Mouse (Mus musculus): ENCODE results near the gene Slfn9. TPM values are rescaled to one million over a fixed set of nuclear protein-coding genes. Genes with fewer than 3 reads are reported as not detected.
"Not testable (repeated sequence)": the region's sequence is repeated elsewhere in the genome, so short reads cannot be mapped to it uniquely, and the experiment has no call there.

Slfn9 gene
- total RNA-seq (2021) = 1 to 10 TPM; 2.9 to 4.0 TPM
- long read RNA-seq, experiment 1, partial matches to known transcripts = 1 of 1 reads
- long read RNA-seq, experiment 1, other reads (novel, unspliced or antisense) = 0 of 1 reads
- long read RNA-seq, experiment 2 = 0 reads

DNA sequence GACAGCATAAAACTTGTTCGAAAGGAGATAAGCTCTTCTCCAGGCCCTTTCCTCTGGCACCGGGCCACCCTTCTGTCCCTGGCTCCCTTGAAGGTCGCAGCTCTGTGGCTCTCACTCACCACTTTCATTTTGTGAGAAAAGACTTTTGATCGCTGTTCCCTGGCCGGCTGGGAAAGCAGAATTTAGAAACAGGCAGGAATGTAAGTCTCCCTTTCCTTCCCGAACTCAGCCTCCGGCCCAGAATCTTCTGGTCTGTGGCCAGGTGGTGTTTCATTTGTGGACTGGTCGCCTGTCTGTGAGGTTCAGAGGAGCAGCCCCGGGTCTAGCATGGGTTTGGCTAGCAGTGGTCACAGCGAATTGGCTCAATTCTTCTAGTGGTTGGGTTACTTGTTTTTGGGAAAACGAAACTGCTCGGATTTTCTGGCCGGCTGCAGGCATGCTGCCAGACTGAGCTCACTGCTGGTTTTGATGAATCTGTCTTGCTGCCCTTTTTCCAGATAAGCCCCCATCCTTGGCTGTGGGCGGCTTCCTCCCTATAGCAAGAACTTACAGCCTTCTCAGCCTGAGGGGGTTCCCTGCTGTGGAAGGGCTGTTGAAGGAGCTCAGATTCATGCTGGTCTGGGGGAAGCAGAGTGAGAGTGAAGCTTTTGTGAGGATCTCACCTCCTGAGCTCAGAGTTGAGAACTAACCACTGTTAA is at the start of gene Slfn9:
Gene Slfn9, minus strand, starts transcription at position 362 of the 698 bp plus-strand sequence.
- DNase-seq = peak; percentile 68

DNA sequence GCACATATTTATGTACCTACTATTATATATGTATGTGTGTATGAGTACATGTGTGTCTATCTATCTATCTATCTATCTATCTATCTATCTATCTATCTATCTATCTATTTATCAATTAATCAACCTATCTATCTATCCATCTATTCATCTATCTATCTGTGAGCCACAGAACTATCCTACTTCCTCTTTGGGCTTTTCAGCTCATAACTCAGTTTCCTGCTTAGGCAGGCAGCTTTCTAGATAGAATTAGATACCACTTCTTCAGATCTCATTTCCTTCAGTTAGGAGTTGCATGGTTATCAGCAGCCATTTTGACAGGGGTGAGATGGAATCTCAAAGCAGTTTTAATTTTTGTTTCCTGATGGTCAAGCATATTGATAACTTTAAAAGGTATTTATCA is 49.4 kb upstream of the Slfn9 start:
- DNase-seq = no peak

DNA sequence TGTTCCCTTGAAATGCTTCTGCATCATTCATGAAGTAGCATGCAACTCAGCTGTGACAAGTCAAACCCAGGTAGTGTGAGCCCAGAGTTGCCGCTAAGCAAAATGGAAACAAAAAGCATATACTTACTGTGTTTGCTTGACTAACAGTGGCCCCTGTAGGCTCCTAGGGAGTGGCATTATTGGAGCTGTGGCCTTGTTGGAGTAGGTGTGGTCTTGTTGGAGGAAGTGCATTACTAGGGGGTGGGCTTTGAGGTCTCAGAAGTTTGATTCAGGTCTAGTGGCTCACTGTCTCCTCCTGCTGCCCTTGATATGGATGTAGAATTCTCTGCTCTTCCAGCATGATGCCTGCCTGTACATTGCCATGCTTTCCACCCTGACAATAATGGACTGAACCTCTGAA is 48.7 kb upstream of the Slfn9 start:
- DNase-seq = no peak

DNA sequence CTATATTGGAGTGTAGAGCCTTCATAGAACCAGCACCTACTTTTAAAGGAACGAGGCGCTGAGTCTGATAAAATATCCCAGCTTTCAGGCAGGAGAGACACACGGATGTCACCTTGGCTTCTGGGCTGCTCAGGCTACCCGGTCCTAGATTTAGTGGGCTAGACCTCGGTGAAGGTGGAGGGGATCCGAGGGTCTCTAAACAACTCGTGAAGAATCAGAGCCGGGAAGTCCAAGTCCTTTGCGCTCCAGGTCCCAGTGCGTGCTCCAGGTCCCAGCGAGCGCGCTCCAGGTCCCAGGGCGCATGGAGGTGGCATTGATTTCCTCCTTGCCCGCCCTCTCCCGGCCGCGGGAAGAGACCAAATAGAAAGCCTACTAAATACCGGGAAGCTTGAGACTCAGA is 48.2 kb upstream of the Slfn9 start:
- no peak for DNase-seq

DNA sequence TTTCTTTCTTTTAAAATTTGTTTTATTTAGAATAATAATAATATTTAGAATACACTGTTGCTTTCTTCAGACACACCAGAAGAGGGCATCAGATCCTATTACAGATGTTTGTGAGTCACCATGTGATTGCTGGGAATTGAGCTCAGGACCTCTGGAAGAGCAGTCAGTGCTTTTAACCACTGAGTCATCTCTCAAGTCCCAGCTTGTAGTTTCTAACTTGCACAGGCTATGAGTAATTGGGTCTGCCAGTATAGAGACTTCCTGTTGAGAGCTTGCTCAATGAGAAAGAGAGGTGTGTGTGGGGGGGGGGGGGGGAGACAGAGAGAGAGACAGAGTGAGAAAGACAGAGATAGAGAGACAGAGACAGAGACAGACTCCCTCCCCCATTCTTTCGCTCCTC is 47.5 kb upstream of the Slfn9 start:
- DNase-seq = no peak

DNA sequence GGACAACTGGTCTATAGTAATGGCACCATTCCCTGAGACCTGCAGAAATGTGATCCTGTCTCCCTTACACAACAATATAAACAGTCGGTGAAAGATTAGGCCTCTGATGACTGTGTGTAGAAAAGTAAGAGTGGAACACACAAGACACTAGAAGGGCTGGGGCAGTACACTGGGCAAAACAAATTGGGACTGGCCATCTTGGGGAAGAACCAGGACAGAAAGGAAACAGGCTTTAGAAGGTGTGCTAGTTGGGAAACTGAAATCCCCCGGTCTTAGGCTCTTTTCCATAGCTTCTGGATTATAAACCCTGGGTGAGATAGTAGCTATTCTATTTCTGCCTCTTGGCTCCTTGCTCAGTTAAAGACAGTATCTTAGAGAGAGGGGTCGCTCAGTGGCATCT is 47.1 kb upstream of the Slfn9 start:
- DNase-seq = not testable (repeated sequence)

DNA sequence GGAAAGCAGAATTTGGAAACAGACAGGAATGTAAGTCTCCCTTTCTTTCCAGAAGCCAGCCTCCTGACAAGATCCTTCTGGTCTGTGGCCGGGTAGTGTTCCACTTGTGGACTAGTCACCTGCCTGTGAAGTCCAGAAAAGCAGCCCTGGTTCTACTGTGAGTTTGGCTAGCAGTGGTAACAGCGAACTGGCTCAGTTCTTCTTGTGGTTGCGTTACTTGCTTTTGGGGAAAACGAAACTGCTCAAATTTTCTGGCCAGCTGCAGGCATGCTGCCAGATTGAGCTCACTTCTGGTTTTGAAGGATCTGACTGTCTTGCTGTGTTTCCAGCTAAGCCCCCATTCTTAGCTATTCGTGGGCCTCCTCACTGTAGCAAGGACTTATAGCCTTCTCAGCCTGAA is 29.0 kb upstream of the Slfn9 start, which contains the start of gene Slfn8:
Gene Slfn8, minus strand, starts transcription at position 190 of the 400 bp plus-strand sequence.
- DNase-seq = peak; percentile 36

DNA sequence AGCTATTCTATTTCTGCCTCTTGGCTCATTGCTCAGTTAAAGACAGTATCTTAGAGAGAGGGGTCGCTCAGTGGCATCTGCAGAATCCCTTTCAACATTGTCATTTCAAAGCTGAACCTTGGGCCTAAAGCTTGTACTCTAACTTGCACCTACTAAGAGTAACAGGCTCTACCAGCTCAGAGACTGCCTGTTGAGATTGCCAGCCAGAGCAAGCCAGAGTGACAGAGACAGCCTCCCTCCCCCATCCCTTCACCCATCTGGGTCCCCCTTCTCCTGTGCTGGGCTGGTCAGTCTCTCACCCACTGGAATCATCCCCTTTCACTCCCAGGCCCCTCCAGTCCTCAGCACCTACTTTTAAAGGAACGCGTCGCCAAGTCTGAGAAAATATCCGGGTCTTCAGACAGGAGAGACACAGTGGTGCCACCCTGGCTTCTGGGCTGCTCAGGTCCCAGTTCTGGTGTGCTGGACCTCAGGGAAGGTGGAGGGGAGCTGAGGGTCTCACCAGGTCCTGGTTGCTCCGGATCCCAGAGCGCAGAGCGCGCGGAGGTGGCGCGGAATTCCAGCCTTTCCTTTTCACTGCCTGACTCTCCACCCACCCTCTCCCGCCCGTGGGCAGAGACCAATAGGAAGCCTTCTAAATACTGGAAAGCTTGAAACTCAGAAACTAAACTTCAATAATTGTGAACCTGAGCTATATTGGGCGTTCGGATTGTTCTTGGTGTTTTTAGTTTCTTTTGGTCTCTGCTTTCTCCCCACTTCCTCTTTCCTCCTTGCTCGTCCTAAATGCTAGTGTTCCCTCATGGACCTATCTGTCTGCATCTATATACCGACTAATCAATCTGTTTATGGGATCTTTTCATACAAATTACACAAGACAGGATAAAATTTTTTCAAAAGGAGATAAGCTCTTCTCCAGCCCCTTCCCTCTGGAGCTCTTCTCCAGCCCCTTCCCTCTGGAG is 28.2 kb upstream of the Slfn9 start:
- DNase-seq = not testable (repeated sequence)

DNA sequence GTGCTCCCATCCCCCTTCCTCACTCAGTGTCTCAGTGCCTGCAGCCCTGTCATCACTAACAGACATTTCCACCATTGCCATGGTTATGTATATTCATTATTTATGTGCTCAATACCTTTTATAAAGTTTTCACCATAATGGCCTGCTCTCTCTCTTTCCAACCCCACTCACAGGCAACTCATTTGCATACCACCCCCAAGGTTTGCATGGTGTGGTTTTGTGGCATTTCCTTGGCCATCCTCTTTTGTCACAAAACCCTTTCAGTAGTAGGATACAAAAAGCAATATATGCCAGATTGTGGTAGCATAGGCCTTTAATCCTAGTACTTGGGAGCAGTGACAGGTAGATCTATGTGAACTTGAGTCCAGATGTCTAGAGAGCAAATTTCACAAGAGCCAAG is 24.5 kb upstream of the Slfn9 start:
- no peak for DNase-seq

DNA sequence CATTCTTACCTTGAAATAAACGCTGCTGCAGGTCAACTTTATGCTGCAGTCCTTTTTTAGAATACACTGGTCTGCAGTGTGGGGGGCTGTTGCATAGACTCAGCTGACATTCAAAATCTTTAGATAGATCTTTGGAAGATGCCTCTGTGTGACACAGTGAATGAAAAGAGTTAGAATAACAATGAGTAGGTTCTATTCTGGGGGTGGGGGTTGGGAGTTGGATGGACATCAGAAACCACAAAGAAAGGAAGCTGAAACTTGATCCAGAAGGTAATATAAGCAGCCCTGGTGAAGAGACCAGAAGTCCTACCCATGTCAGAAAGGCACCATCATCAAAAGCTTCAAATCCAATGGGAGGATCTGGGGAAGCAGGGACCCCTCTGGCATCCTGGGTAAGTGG is 21.7 kb upstream of the Slfn9 start:
- DNase-seq = no peak

DNA sequence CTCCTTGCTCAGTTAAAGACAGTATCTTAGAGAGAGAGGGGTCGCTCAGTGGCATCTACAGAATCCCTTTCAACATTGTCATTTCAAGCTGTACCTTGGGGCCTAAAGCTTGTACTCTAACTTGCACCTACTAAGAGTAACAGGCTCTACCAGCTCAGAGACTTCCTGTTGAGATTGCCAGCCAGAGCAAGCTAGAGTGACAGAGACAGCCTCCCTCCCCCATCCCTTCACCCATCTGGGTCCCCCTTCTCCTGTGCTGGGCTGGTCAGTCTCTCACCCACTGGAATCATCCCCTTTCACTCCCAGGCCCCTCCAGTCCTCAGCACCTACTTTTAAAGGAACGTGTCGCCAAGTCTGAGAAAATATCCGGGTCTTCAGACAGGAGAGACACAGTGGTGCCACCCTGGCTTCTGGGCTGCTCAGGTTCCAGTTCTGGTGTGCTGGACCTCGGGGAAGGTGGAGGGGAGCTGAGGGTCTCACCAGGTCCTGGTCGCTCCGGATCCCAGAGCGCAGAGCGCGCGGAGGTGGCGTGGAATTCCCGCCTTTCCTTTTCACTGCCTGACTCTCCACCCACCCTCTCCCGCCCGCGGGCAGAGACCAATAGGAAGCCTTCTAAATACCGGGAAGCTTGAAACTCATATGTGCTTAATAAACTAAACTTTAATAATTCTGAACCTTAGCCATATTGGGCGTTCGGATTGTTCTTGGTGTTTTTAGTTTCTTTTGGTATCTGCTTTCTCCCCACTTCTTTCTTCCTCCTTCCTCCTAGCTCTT is 831 bp downstream of the Slfn9 start:
- DNase-seq = peak; percentile 20

DNA sequence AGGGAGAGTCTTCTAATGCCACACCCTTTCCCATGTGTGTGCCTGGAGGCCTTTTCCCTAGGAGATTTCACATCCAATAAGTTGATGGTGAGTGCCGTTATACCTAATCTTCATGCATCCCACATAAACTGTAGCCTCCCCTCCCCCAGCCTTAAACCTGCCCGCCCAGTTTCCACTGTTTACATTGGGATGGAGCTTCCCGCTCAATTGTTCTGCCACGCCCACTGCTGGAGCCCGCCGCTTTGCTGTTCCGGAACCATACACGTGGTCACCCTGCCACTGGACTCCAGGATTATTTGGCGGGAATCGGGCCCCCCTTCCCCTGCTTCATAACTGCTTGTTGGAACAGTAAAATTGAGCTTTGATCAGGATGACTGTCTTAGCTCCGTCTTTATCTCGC is 2.3 kb downstream of the Slfn9 start:
- no peak for DNase-seq

DNA sequence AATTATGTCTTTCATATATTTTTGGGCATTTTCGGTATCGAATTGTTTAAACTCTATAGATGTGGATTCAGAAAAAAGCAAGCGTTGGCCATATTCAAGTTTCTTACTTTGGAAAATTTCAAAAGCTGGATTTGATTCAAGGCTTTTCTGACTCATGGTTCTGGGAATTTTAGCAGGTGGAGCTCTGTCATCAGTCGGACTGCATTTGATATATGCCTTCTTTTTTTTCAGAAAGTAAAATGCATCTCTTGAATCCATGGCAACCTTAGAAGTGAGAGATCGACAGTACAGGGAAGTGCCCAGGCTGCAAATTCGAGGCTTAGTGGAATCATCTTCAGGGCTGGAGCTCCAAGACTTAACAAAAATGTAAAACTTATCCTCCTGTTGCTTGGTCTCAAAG is 4.0 kb downstream of the Slfn9 start:
- DNase-seq = no peak

DNA sequence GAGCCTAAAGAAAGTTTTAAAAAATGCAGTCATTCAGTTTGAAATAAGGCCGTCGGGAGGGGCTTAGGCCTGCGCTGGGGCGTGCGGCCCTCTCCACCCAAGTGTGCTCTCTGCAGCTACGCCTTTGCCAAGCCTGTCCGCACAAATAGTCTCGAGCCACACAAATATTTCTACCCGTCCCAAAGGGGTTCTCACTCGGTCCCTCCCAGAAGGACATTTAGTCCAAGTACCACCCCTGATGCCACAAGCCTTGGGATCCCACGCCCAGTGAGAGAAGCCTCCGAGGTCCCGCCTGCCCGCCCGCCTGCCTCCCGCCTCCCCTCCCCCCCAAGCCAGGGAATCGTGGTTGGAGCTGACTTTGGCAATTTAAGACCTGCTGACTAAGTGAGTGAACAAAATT is 8.4 kb downstream of the Slfn9 start:
- no peak for DNase-seq

DNA sequence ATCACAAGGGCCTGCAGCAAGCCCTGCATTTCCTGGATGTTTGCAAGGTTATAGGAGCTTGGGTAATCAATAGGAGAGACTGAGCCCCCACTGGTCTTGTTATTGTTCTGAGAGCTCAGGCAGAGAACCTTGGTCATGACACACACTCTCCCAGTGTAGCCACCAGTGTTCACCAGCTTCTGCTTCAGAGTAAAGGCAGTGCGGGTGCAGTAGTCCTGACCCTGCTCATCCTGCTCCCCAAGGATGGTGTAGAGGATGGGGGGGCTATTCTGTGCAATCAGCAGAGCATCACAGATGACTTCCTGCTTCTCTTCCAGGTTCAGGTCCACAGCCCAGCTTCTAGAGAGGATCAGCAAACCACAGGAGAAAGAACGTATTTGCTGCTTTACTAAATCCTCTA is 9.2 kb downstream of the Slfn9 start:
- not testable (repeated sequence) for DNase-seq

DNA sequence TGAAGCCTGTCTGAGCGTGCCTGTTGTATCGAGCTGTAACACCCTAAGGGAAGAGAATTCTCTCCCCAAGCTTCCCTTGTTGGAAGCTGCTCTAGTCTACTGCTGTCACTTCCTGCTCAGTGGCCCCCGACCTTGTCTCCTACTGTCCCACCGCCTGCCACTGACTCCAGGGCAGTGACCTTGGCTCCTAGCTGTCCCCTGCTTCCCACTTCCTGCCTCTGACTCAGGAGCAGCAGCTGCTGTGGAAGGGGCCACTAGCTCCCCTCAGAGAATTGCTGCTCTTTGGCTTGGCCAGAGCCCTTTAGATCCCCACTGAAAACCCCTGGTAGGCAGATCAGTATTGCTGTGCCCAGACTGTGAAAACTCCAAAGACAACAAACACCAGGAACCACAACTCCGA is 17.7 kb downstream of the Slfn9 start:
- DNase-seq = no peak

DNA sequence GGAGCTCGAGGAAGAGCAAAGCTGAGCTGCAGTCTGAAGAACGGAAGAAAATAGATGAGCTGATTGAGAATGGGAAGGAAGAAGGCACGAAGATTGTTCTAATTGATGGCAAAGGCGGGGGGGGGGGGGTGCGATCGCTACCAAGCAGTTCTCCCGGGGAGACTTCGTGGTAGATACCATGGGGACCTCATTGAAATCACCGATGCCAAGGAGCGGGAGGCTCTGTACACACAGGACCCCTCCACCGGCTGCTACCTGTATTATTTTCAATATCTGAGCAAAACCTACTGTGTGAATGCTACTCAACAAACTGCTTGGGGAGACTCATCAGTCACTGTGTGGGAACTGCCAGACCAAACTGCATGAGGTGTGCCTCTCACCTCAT is 20.0 kb downstream of the Slfn9 start:
- no peak for DNase-seq

DNA sequence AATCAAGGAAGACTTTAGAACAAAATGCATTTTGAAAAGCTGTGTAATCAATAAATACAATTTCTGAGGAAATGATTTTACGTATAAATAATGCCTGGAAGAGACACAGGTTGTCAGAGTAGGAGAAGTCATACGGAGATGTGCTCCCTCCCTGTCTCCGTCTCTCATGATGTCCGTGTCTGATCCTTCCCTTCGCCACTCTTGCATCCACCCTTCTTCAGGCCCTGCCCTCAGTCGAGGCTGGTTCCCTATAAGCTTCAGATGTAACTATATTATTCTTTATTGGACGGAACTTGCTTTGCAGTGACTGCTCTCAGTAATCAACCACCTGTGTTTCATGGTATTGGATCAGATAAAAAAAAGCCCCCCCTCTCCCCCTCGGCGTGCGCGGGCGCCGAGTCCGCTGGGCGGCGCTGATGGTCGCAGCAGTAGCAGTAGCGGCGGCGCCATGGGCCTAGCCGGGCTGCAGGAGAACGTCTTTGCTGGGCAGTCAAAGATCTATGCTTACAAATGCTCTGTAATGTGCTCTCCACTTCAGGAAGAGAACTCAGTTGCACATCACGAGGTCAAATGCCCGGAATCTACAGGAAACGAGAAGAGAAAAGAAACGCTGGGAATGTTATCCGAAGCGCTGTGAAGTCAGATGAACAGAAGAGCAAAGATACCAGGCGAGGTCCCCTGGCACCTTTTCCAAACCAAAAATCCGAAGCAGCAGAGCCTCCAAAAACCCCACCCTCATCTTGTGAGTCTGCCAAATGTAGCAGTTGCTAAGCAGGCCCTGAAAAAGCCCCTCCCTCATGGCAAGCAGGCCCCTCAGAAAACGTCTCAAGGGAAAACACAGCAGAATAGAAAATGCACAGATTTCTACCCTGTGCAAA is 20.7 kb downstream of the Slfn9 start:
- DNase-seq = peak; percentile 34

DNA sequence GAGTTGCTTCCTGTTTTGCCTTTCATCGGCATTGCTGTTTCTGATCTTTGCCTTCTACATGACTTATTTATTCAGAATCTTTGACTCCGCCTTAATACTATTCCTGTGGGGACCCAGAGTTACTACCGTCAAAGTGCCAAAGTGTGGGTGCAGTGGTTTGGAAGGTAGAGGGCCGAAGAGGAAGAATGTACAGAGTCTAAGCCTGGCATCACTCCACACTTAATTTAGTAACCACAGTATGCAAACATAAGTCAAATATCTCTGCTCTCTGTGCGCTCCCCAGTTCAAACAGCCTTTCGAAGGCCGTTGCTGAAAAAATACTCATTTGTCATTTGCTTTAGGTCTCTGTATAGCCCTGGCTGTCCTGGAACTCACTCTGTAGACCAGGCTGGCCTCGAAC is 29.4 kb downstream of the Slfn9 start:
- DNase-seq = no peak

DNA sequence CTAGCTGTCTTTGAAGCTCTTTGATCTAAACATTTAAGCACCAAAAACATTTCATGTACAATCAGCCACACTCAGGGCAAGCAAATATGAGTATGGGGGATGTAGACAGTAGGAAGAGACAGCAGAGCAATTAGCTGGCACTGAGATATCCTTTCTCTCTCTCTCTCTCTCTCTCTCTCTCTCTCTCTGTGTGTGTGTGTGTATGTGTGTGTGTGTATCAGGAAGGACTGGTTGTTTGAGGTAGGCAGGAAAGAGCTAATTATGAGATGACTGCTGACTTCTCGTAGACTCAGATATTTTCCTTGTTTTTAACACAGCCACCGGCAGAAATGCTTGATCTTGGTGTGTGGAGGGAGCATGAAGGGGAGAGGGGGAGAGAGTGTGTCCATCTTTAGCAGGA is 29.9 kb downstream of the Slfn9 start:
- no peak for DNase-seq

DNA sequence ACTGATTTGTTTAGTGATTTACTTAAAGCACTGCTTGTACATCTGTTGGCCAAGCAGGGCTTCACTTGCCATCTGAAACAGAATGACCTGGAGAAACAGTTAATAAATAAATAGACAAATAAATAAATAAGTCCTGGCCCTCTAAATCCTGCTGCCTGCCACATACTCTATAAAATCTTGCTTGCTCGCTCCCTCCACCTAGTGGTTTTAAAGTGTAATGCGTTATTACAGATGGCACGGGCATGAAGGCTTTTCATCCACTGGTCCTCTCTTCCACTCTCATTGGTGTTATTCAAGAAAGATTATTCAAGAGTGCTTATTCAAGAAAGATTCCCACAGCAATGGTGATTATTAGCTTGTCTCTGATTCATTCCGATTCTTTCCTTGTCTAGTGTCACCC is 32.0 kb downstream of the Slfn9 start:
- no peak for DNase-seq
